Mouse (Mus musculus) E14TG2a.4 (cell line): ENCODE measurements around the gene Ifi27l2a.
"Not testable (repeated sequence)": the region's sequence is repeated elsewhere in the genome, so short reads cannot be mapped to it uniquely, and the experiment has no call there.

Experiments used
- H3K27me3 ChIP-seq: 2 replicates; pipeline ENCODE4 v1.6.1; 2014; ENCODE audit warnings: low read length, control low read depth; ENCODE audit not compliant: insufficient read depth
- H3K36me3 ChIP-seq: 2 replicates; pipeline ENCODE4 v1.6.1; 2014; ENCODE audit warnings: low read length, control low read depth; ENCODE audit not compliant: insufficient read depth
- H3K4me1 ChIP-seq: replicated peaks from 2 replicates; pipeline ENCODE4 v1.6.1; 2014; ENCODE audit warnings: low read depth, low read length, control low read depth
- H3K4me3 ChIP-seq: replicated peaks from 2 replicates; pipeline ENCODE4 v1.5.1; 2014; ENCODE audit warnings: mild to moderate bottlenecking, low read length
- H3K9me3 ChIP-seq: 2 replicates; pipeline ENCODE4 v1.6.1; 2014; ENCODE audit warnings: low read length, control low read depth
- CTCF ChIP-seq: conservative IDR thresholded peaks from 2 replicates; pipeline ENCODE4 v1.5.1; 2014; ENCODE audit warnings: low read length
- NANOG ChIP-seq: IDR thresholded peaks from 2 replicates; pipeline ENCODE4 v1.6.1; 2014; ENCODE audit warnings: borderline replicate concordance, low read length, mixed read lengths
- POU5F1 ChIP-seq: IDR thresholded peaks from 2 replicates; pipeline ENCODE4 v1.6.1; 2014; ENCODE audit warnings: low read length, borderline replicate concordance

The Ifi27l2a gene

DNA sequence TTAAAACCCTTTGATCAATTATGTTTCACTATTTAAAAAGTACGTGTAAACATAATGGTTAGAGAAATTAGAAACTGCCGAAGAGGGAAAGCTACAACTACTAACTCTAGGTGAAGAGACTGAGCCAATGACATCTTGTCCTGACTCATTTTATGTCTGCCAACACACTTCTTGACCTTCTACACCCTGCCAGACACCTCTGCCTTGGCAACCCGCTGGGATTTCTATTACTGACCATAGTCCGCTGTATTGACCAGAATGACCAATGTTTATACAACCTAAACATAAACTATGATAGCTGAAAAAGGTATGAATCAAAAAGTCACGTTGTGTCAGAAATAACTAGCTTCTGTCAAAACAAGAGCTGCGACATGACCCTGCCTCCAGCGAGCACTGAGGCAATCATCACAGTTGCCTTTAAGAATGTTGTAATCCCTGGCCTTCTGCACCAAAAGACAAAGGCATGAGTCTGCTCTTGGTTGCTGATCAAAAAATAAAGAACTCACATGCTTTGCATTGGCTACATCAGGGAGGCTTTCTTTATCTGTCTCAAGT is 34.1 kb upstream of the Ifi27l2a start:
- Histone ChIP-seq H3K36me3 (no peaks in the 10 kb centered on the region), H3K9me3 (no peaks in the 10 kb centered on the region), H3K4me3 (no peak overlapping the region), H3K27me3 (no peaks in the 10 kb centered on the region), H3K4me1 (no peaks in the 10 kb centered on the region)
- TF ChIP-seq NANOG (no peak), CTCF (no peak)

DNA sequence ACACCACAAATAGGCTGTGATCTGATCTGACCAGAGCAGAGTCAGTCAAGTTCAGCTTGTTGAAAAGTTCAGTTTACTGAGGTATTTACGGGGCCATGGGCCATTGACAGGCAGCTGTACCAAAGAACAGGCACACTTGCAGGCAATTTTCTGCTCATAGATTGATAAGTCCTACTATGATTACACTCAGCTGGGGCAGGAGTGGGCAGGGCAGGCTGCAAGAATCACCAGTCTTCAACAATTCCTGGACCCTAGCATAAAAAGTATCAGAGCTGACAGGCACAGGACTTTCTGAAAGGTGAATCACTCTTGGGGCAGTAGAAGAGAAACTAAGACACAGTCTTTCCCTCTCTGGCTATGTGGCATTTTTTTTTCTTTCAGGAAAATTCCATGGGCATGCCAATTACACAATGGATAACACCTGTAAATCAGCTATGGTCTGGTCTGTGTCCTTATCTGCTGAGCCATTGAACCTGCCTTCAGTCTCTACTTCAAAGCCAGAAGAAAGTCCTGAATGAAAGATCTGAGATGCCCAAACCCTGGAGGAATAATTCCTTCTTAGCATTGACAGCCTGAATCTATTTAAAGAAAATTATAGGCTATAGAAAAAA is 33.4 kb upstream of the Ifi27l2a start:
- TF ChIP-seq CTCF = no peak
- no peak for TF ChIP-seq NANOG
- no peak for TF ChIP-seq POU5F1
- Histone ChIP-seq H3K27me3 (no peaks in the 10 kb centered on the region), H3K4me1 (no peaks in the 10 kb centered on the region)

DNA sequence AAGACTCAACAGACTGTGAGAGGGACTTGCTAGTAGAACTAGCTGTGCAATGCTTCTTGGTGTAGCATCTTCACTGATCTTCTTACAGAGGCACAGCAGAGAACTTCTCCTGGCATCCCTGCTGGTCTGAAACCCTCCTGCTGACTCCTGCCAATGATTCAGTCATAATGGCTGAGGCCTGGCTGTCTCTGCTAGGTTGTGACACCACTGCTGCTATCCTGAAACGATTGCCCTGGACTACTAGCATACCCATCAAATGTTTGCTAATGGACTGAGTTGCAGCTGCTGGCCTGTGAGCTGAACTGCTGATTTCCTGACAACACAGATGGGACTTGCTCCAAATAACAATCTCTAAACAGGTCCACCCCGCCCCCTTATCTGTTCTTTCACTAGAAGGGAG is 31.0 kb upstream of the Ifi27l2a start:
- Histone ChIP-seq H3K36me3 (no peaks in the 10 kb centered on the region), H3K4me1 (no peaks in the 10 kb centered on the region), H3K27me3 (no peaks in the 10 kb centered on the region), H3K9me3 (peaks cover 19% of the 10 kb centered on the region), H3K4me3 (no peak overlapping the region)
- TF ChIP-seq NANOG (no peak), POU5F1 (no peak), CTCF (no peak)

More for the DNA sequence above, 33.4 kb upstream of the Ifi27l2a start:
- H3K4me3 ChIP-seq = no peak overlapping the region
- no peaks in the 10 kb centered on the region for H3K9me3 ChIP-seq
- H3K36me3 ChIP-seq = no peaks in the 10 kb centered on the region

DNA sequence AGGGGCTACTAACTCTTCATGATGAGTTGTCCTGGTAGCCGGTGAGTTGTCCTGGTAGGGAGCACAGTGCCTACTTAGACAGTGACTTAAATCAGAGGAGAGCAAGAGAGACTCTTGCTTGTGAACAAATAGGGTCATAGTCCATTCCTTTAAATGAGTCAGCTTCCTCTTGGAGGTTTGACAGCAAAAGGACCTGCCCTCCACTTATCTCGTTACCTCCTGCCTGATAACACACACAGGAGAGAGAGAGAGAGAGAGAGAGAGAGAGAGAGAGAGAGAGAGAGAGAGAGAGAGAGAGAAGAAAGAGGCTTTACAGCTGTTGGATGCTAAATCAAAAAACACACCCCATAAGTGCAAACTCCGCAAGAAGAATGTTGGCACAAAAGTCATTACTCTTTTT is 13.7 kb upstream of the Ifi27l2a start, which contains the start of gene Ifi27l2b:
Ifi27l2b (minus strand) TSS at position 84 of the 400 bp plus-strand sequence.
- H3K9me3 ChIP-seq = no peaks in the 10 kb centered on the region
- H3K4me1 ChIP-seq = no peaks in the 10 kb centered on the region
- TF ChIP-seq POU5F1 (no peak), CTCF (no peak), NANOG (no peak)
- no peak within 1 kb of the TSS for H3K4me3 ChIP-seq
- no peaks in the 10 kb centered on the region for H3K36me3 ChIP-seq
- H3K27me3 ChIP-seq = no peaks in the 10 kb centered on the region

DNA sequence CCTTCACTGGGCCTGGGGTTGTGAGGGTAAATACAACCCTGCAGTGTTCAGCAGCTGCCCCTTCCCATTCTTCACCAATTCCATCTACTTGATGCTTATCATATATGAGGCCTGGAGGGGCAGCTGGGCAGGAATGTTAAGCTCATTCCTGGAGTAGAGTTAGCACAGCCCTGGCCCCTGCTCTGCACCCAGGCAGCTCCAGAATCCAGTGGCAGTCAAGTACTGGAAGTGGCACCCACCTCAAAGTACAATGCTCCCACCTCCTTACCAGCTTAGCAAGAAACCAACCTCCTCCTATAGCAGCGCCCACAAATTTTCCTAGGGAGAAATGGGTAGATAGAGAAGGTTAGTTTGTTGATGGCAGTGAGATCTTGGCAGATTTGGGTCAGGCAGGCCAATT is 13.2 kb upstream of the Ifi27l2a start:
- not testable (repeated sequence) for H3K36me3 ChIP-seq

DNA sequence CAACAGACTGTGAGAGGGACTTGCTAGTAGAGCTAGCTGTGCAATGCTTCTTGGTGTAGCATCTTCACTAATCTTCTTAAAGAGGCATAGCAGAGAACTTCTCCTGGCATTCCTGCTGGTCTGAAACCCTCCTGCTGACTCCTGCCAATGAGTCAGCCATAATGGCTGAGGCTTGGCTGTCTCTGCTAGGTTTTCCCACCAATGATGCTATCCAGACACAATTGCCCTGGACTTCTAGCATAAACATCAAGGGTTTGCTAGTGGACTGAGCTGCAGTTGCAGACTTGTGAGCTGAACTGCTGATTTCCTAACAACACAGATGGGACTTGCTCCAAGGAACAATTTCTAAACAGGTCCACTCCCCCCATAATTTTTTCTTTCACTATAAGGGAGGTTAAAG is 9.9 kb upstream of the Ifi27l2a start:
- TF ChIP-seq CTCF = no peak
- Histone ChIP-seq H3K27me3 (peaks cover 5% of the 10 kb centered on the region; the same call in 1 of the 2 replicates), H3K4me1 (no peaks in the 10 kb centered on the region)

More for the DNA sequence above, 13.2 kb upstream of the Ifi27l2a start:
- H3K4me3 ChIP-seq, H3K4me1 ChIP-seq, H3K9me3 ChIP-seq, H3K27me3 ChIP-seq: not testable (repeated sequence)

DNA sequence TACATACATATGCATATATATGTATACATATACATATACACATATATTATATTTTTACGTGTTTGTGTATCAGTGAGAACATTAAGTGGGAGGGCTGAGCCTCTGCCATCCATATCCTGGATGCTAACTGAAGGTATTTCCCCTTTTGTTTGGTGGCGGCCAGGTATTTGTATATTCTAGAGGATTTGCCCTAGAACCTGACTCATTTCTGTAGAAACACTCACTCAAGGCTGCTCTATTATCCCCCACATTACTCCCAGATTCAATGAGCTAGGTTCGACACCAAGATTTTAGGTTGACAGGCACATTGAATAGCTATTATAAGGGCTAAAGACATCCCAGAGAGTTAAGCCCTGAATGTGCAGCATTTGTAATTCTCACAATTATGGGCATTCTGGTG is 1.6 kb upstream of the Ifi27l2a start:
- Histone ChIP-seq H3K27me3 (no peaks in the 10 kb centered on the region; the same call in 1 of the 2 replicates), H3K4me3 (no peak overlapping the region), H3K36me3 (no peaks in the 10 kb centered on the region), H3K4me1 (no peaks in the 10 kb centered on the region), H3K9me3 (no peaks in the 10 kb centered on the region)
- TF ChIP-seq POU5F1 (no peak), NANOG (no peak), CTCF (no peak)

More for the DNA sequence above, 9.9 kb upstream of the Ifi27l2a start:
- no peaks in the 10 kb centered on the region for H3K36me3 ChIP-seq
- H3K4me3 ChIP-seq = no peak overlapping the region
- no peaks in the 10 kb centered on the region for H3K9me3 ChIP-seq

DNA sequence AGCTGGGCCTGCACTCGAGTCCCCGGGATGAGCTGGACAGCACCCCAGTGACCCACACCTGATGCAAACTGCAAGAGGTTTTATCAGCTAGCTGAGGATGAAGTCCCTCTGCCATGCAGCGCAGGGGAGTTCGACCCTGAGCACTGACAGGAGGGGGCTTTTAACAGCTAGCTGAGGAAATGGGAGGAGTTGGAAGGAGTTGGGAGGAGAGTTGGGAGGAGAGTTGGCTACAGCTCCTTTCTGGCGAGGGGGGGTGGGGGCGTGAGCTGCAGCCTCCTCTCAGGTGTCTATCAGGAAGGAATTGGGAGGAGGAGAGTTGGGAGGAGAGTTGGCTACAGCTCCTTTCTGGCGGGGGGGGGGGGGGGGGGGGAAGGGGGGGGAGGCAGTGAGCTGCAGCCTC is 781 bp upstream of the Ifi27l2a start:
- not testable (repeated sequence) for H3K36me3 ChIP-seq, H3K4me3 ChIP-seq, H3K9me3 ChIP-seq, H3K27me3 ChIP-seq, H3K4me1 ChIP-seq

DNA sequence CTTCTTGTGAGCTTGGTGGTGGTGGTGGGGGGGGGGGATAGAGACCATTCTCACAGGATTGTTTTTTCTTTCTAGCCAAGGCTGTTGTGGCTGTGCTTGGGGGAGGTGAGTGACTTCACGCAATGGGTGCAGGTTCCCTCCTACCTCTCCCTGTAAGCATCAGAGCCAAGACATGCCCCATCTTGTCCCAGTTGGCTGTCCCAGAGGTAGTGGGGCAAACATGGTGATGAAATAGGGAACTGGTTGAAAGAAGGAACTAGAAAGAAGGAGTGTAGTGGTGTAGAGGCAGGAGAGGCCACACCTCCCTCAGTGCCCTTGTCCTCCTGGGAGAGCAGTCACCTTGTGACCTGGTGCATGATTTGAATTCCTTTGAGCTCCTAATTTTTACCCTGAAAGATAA is 5.9 kb downstream of the Ifi27l2a start:
- no peaks in the 10 kb centered on the region for H3K4me1 ChIP-seq

More for the DNA sequence above, 5.9 kb downstream of the Ifi27l2a start:
- H3K27me3 ChIP-seq = no peaks in the 10 kb centered on the region
- H3K36me3 ChIP-seq = no peaks in the 10 kb centered on the region
- H3K4me3 ChIP-seq = no peak overlapping the region
- H3K9me3 ChIP-seq = no peaks in the 10 kb centered on the region
- TF ChIP-seq NANOG (no peak), CTCF (no peak), POU5F1 (no peak)
